In the genomic region with DNA sequence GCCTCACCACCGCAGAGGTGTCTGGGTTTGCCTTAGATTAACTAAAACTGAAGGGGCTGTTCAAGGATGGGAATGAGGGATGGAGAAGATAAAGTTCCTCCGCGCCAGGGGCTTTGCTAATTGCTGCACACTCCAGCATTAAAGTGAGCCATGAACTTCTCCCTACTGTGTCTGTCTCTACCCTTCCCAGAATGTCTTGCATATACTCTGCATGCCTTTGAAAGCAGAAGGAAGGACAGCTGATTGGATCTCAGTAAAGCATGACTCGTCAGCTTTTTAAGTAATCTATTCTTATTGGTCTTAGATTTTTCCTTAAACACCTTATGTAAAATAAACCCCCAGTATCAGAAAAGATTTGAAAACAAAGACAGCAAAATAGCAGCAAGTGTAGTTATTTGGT, we compare ENCODE assay signal across 14 mouse cellular contexts.
"Had no signal": no experiment of that assay in that cellular context is flagged by ENCODE, and none has a peak within 500 bp of the region (broad histone marks: within the 10 kb centered on the region; RNA-seq: fewer than 3 reads in every experiment).

No protein-coding gene starts in this region.

- H3K27ac ChIP-seq: kidney, postnatal 0 days; liver, embryonic 13.5 days; stomach, embryonic 15.5 days had no signal

- DNase-seq: kidney, adult 2 months; kidney, postnatal 25 days; liver, embryonic 13.5 days; lung, adult 2 months; lung, postnatal 14 days; lung, postnatal 4 days; midbrain, embryonic 14.5 days; retina, postnatal 1 day; right cerebral cortex, postnatal 25 days; spleen, adult 18-20 months; thymus, postnatal 25 days had no signal

- H3K9me3 ChIP-seq: liver, embryonic 13.5 days; stomach, embryonic 15.5 days had no signal

- H3K36me3 ChIP-seq: liver, embryonic 13.5 days; stomach, embryonic 15.5 days had no signal

- H3K4me2 ChIP-seq: liver, embryonic 13.5 days; midbrain, embryonic 11.5 days; stomach, embryonic 15.5 days had no signal

- H3K9ac ChIP-seq: liver, embryonic 13.5 days; stomach, embryonic 15.5 days had no signal

- H3K4me3 ChIP-seq: liver, embryonic 13.5 days; stomach, embryonic 15.5 days had no signal

- H3K27me3 ChIP-seq: liver, embryonic 13.5 days; stomach, embryonic 15.5 days had no signal

- H3K4me1 ChIP-seq: liver, embryonic 13.5 days; stomach, embryonic 15.5 days had no signal
